Mouse (Mus musculus) hematopoietic stem cell, adult 5-6 weeks (primary cell): Measurements from ENCODE around the gene 2810006K23Rik. TPM values are rescaled to one million over a fixed set of nuclear protein-coding genes. Genes with fewer than 3 reads are reported as not detected.
"Not testable (repeated sequence)": the region's sequence is repeated elsewhere in the genome, so short reads cannot be mapped to it uniquely, and the experiment has no call there.

Experiments used
- ATAC-seq, 2 experiments: fragments of 125-278 bp in 1 of 2; replicated peaks in 1 of 2; 2 replicates each; pipeline ENCODE4 v1.8.0; 2016 to 2017; ENCODE audit warnings: inconsistent platforms in 2 of 2, mild to moderate bottlenecking in 2 of 2, moderate number of reproducible peaks in 2 of 2, low read depth in 1 of 2, moderate TSS enrichment in 1 of 2; ENCODE audit not compliant: low FRiP score in 2 of 2, poor library complexity in 2 of 2, severe bottlenecking in 2 of 2, insufficient read depth in 1 of 2, low TSS enrichment in 1 of 2
- total RNA-seq: library from RNA; stranded (forward); fragments of 172-1452, 232-1000 nt; gene quantifications from 2 replicates; pipeline ENCODE4 v1.2.3, GENCODE M21; 2017

Gene 2810006K23Rik
- 22.3 and 24.6 TPM in 2 replicates for total RNA-seq

GRCm38 (mm10) chr5:124327510-124328364 lies at the start of gene 2810006K23Rik, which contains the start of gene Mphosph9:
TSS of gene 2810006K23Rik (plus strand) at chr5:124328089.
TSS of gene Mphosph9 (minus strand) at chr5:124327972.
- peak; percentile 86 to 95 for ATAC-seq

- ATAC-seq, result no peak
These were observed 45.0 kb upstream of the 2810006K23Rik start for GRCm38 (mm10) chr5:124282854-124283253.

GRCm38 (mm10) chr5:124284330-124284729 lies 43.6 kb upstream of the 2810006K23Rik start:
- no peak for ATAC-seq

- ATAC-seq, result no peak
These were observed 40.2 kb upstream of the 2810006K23Rik start for GRCm38 (mm10) chr5:124287616-124288247.

- ATAC-seq, result no peak
These were observed 37.7 kb upstream of the 2810006K23Rik start for GRCm38 (mm10) chr5:124290216-124290615.

GRCm38 (mm10) chr5:124293967-124294366 lies 33.9 kb upstream of the 2810006K23Rik start:
- no peak for ATAC-seq

GRCm38 (mm10) chr5:124296475-124296874 lies 31.4 kb upstream of the 2810006K23Rik start:
- ATAC-seq, result no peak

GRCm38 (mm10) chr5:124299307-124299706 lies 28.6 kb upstream of the 2810006K23Rik start:
- ATAC-seq, result not testable (repeated sequence)

GRCm38 (mm10) chr5:124300132-124300531 lies 27.8 kb upstream of the 2810006K23Rik start:
- ATAC-seq, result no peak

GRCm38 (mm10) chr5:124302853-124303252 lies 25.0 kb upstream of the 2810006K23Rik start:
- ATAC-seq, result not testable (repeated sequence)

- no peak for ATAC-seq
These were observed 18.7 kb upstream of the 2810006K23Rik start for GRCm38 (mm10) chr5:124309155-124309554.

GRCm38 (mm10) chr5:124310091-124310490 lies 17.8 kb upstream of the 2810006K23Rik start:
- ATAC-seq, result no peak

GRCm38 (mm10) chr5:124315498-124315897 lies 12.4 kb upstream of the 2810006K23Rik start:
- ATAC-seq, result no peak

- ATAC-seq, result no peak
These were observed 11.9 kb upstream of the 2810006K23Rik start for GRCm38 (mm10) chr5:124315941-124316340.

- no peak for ATAC-seq
These were observed 10.2 kb upstream of the 2810006K23Rik start for GRCm38 (mm10) chr5:124317648-124318047.

- no peak for ATAC-seq
These were observed 1.1 kb upstream of the 2810006K23Rik start for GRCm38 (mm10) chr5:124326829-124327228.

- ATAC-seq, result no peak
These were observed 2.2 kb downstream of the 2810006K23Rik start for GRCm38 (mm10) chr5:124330086-124330485.

GRCm38 (mm10) chr5:124334392-124334791 lies 6.5 kb downstream of the 2810006K23Rik start:
- no peak for ATAC-seq
